Comparison of ENCODE assay signal across 11 mouse cellular contexts in the genomic region with DNA sequence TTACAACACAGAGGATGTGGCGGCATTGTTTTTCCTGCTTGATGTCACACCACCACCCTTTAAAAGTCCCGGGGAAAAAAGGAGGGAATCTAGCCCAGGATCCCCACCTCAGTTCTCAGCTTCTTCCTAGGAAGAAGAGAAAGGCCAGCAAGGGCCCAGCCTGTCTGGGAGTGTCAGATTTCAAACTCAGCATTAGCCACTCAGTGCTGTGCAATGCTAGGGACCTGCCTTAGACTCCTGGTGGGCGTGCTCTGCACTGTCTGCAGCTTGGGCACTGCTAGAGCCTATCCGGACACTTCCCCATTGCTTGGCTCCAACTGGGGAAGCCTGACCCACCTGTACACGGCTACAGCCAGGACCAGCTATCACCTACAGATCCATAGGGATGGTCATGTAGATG. TPM values are rescaled to one million over a fixed set of nuclear protein-coding genes. Genes with fewer than 3 reads are reported as not detected.
DNase-seq lines count a peak whose midpoint lies in the region; ATAC-seq and TF ChIP-seq lines count a peak whose summit lies in the region.
"Had no signal": no experiment of that assay in that cellular context is flagged by ENCODE, and none has a peak within 500 bp of the region (broad histone marks: within the 10 kb centered on the region; RNA-seq: fewer than 3 reads in every experiment).

A gene (plus strand): TSS at position 86 of the 400 bp plus-strand sequence.

- H3K9me3 ChIP-seq in heart, postnatal 0 days (replicated peaks; ENCODE audit: control insufficient read depth, low read length) = no peaks in the 10 kb centered on the region
- H3K9me3 ChIP-seq in midbrain, embryonic 11.5 days (ENCODE audit: control insufficient read depth, low read length) = no peaks in the 10 kb centered on the region
- H3K9me3 ChIP-seq in midbrain, embryonic 15.5 days = no peaks in the 10 kb centered on the region
- no peaks in the 10 kb centered on the region for H3K9me3 ChIP-seq in embryonic facial prominence, embryonic 14.5 days (ENCODE audit: control insufficient read depth, low read length)
- H3K9me3 ChIP-seq in stomach, embryonic 15.5 days = no peaks in the 10 kb centered on the region
- H3K9me3 ChIP-seq: liver, embryonic 15.5 days had no signal

- no peaks in the 10 kb centered on the region for H3K36me3 ChIP-seq in heart, postnatal 0 days (replicated peaks; ENCODE audit: control insufficient read depth, insufficient read depth, low read length)
- no peaks in the 10 kb centered on the region for H3K36me3 ChIP-seq in midbrain, embryonic 11.5 days (ENCODE audit: control insufficient read depth, insufficient read depth, low read length)
- H3K36me3 ChIP-seq in midbrain, embryonic 15.5 days (replicated peaks) = no peaks in the 10 kb centered on the region
- H3K36me3 ChIP-seq in embryonic facial prominence, embryonic 14.5 days (ENCODE audit: control insufficient read depth, insufficient read depth, low read length) = no peaks in the 10 kb centered on the region
- no peaks in the 10 kb centered on the region for H3K36me3 ChIP-seq in stomach, embryonic 15.5 days
- H3K36me3 ChIP-seq: liver, embryonic 15.5 days had no signal

- H3K4me2 ChIP-seq in heart, postnatal 0 days (ENCODE audit: low read depth, low read length) = no peak within 1 kb of the TSS
- H3K4me2 ChIP-seq in midbrain, embryonic 11.5 days = no peak within 1 kb of the TSS
- H3K4me2 ChIP-seq in midbrain, embryonic 15.5 days = no peak within 1 kb of the TSS
- peak within 1 kb of the TSS; percentile 30 for H3K4me2 ChIP-seq in embryonic facial prominence, embryonic 14.5 days (ENCODE audit: low read depth, low read length)
- peak within 1 kb of the TSS; percentile 9; the same call in 1 of the 2 replicates for H3K4me2 ChIP-seq in stomach, embryonic 15.5 days
- H3K4me2 ChIP-seq: liver, embryonic 15.5 days had no signal

- DNase-seq in heart, postnatal 0 days (ENCODE audit: low spot score) = no peak
- DNase-seq in heart, adult 8-10 months (ENCODE audit: low spot score) = no peak
- no peak for DNase-seq in midbrain, embryonic 11.5 days (ENCODE audit: low spot score, missing footprints)
- DNase-seq in embryonic facial prominence, embryonic 14.5 days (ENCODE audit: low spot score) = peak; percentile 83
- no peak for DNase-seq in right cerebral cortex, postnatal 25 days
- no peak for DNase-seq in adrenal gland, adult 18-20 months (ENCODE audit: low spot score in 2 of 2)
- DNase-seq: gastrocnemius, postnatal 25 days; thymus, adult 18-20 months had no signal

- ATAC-seq in heart, postnatal 0 days (ENCODE audit: insufficient read depth, low read depth) = peak; percentile 64; the same call in 1 of the 2 replicates
- peak; percentile 68 for ATAC-seq in midbrain, embryonic 11.5 days (ENCODE audit: low FRiP score)
- ATAC-seq in midbrain, embryonic 15.5 days (replicated peaks) = no peak
- peak; percentile 96 for ATAC-seq in embryonic facial prominence, embryonic 14.5 days (ENCODE audit: low read depth)
- peak; percentile 88 for ATAC-seq in stomach, embryonic 15.5 days (ENCODE audit: insufficient read depth, low FRiP score, low read depth)

- TF ChIP-seq EP300 in heart, postnatal 0 days (IDR thresholded peaks at IDR 0.05; ENCODE audit: low read depth) = no peak

- H3K9ac ChIP-seq in heart, postnatal 0 days (replicated peaks; ENCODE audit: low read depth, low read length) = no peak within 1 kb of the TSS
- 0 out of 2 replicates have a peak within 1 kb of the TSS, but pooled peaks have one; percentile 22 for H3K9ac ChIP-seq in midbrain, embryonic 11.5 days (ENCODE audit: low read length)
- H3K9ac ChIP-seq in midbrain, embryonic 15.5 days = no peak within 1 kb of the TSS
- no peak within 1 kb of the TSS for H3K9ac ChIP-seq in embryonic facial prominence, embryonic 14.5 days (ENCODE audit: low read depth, low read length)
- H3K9ac ChIP-seq in stomach, embryonic 15.5 days = no peak within 1 kb of the TSS
- H3K9ac ChIP-seq: liver, embryonic 15.5 days had no signal

- no peak for TF ChIP-seq CTCF in heart, postnatal 0 days (IDR thresholded peaks at IDR 0.05; ENCODE audit: low read depth)

- H3K27me3 ChIP-seq in heart, postnatal 0 days (ENCODE audit: control insufficient read depth, insufficient read depth, low read length) = peaks cover 2% of the 10 kb centered on the region; the same call in 1 of the 2 replicates
- peaks cover 2% of the 10 kb centered on the region; the same call in 1 of the 2 replicates for H3K27me3 ChIP-seq in midbrain, embryonic 11.5 days (ENCODE audit: control insufficient read depth, insufficient read depth, low read length)
- no peaks in the 10 kb centered on the region for H3K27me3 ChIP-seq in midbrain, embryonic 15.5 days (replicated peaks)
- H3K27me3 ChIP-seq in embryonic facial prominence, embryonic 14.5 days (replicated peaks; ENCODE audit: control insufficient read depth, insufficient read depth, low read length) = no peaks in the 10 kb centered on the region
- no peaks in the 10 kb centered on the region for H3K27me3 ChIP-seq in stomach, embryonic 15.5 days (replicated peaks)

- H3K4me3 ChIP-seq in heart, postnatal 0 days (ENCODE audit: low read depth, low read length) = no peak within 1 kb of the TSS
- no peak within 1 kb of the TSS for H3K4me3 ChIP-seq in midbrain, embryonic 11.5 days (ENCODE audit: low read depth, low read length)
- H3K4me3 ChIP-seq in midbrain, embryonic 15.5 days = no peak within 1 kb of the TSS
- H3K4me3 ChIP-seq in embryonic facial prominence, embryonic 14.5 days (ENCODE audit: low read depth, low read length) = no peak within 1 kb of the TSS
- H3K4me3 ChIP-seq in stomach, embryonic 15.5 days (replicated peaks) = no peak within 1 kb of the TSS
- H3K4me3 ChIP-seq: liver, embryonic 15.5 days had no signal

- no peak within 1 kb of the TSS for H3K27ac ChIP-seq in heart, postnatal 0 days (ENCODE audit: low read depth)
- H3K27ac ChIP-seq in midbrain, embryonic 11.5 days (ENCODE audit: low read depth, low read length) = no peak within 1 kb of the TSS
- no peak within 1 kb of the TSS for H3K27ac ChIP-seq in midbrain, embryonic 15.5 days
- H3K27ac ChIP-seq in embryonic facial prominence, embryonic 14.5 days (replicated peaks; ENCODE audit: low read depth, low read length) = no peak within 1 kb of the TSS
- H3K27ac ChIP-seq in stomach, embryonic 15.5 days = no peak within 1 kb of the TSS; the same call in 1 of the 2 replicates
- H3K27ac ChIP-seq: liver, embryonic 15.5 days had no signal

- WGBS in heart, postnatal 0 days = 13% methylated on average over 5 of the region's 5 CpGs
- WGBS in midbrain, embryonic 11.5 days = 6% methylated on average over 5 of the region's 5 CpGs
- 12% methylated on average over 5 of the region's 5 CpGs for WGBS in midbrain, embryonic 15.5 days
- WGBS in embryonic facial prominence, embryonic 14.5 days = 8% methylated on average over 5 of the region's 5 CpGs
- 10% methylated on average over 5 of the region's 5 CpGs for WGBS in stomach, embryonic 15.5 days

- 0 out of 2 replicates have a peak, but pooled peaks cover 5% of the 10 kb centered on the region for H3K4me1 ChIP-seq in heart, postnatal 0 days (ENCODE audit: control insufficient read depth, insufficient read depth)
- H3K4me1 ChIP-seq in midbrain, embryonic 11.5 days (ENCODE audit: control insufficient read depth, insufficient read depth, low read length) = no peaks in the 10 kb centered on the region; the same call in 1 of the 2 replicates
- no peaks in the 10 kb centered on the region for H3K4me1 ChIP-seq in midbrain, embryonic 15.5 days
- H3K4me1 ChIP-seq in embryonic facial prominence, embryonic 14.5 days (ENCODE audit: control insufficient read depth, insufficient read depth, low read length) = no peaks in the 10 kb centered on the region
- H3K4me1 ChIP-seq in stomach, embryonic 15.5 days = no peaks in the 10 kb centered on the region
- H3K4me1 ChIP-seq: liver, embryonic 15.5 days had no signal

RNA-seq across cellular contexts. Expression of the gene that starts here (rescaled TPM):
- total RNA-seq in heart, postnatal 0 days (2014; rRNA removed; ENCODE audit: low replicate concordance) = 1.1 TPM in 1 of 2 replicates, not detected in the other
- polyA plus RNA-seq in heart, postnatal 0 days (2015; fragmentation: Nextera tagmentation; extraction: Ambion mirVana) = 0.05 TPM in 1 of 2 replicates, not detected in the other
- not detected for total RNA-seq in heart, adult 8-10 months (2022)
- 0.11 TPM in 1 of 2 replicates, not detected in the other for polyA plus RNA-seq in midbrain, embryonic 11.5 days (2014; fragmentation: Nextera tagmentation; extraction: Ambion mirVana)
- 0.27 and 0.33 TPM in 2 replicates for polyA plus RNA-seq in midbrain, embryonic 15.5 days (2015; fragmentation: Nextera tagmentation; extraction: Ambion mirVana)
- not detected in 2 replicates for polyA plus RNA-seq in embryonic facial prominence, embryonic 14.5 days (2014; fragmentation: Nextera tagmentation; extraction: Ambion mirVana)
- not detected in 2 replicates for polyA plus RNA-seq in stomach, embryonic 15.5 days (2015; fragmentation: Nextera tagmentation; extraction: Ambion mirVana)
- not detected for total RNA-seq in adrenal gland, adult 18-20 months (2021)
- total RNA-seq: gastrocnemius, postnatal 25 days had no signal
- polyA plus RNA-seq: liver, embryonic 15.5 days had no signal

Comparison
In these comparisons a context has a peak if more than half of its experiments do, and no peak if none do; other contexts are left out.
1. Peak in ATAC-seq and H3K9ac ChIP-seq in midbrain, embryonic 11.5 days; RNA of the gene not detected or under 1 TPM.
2. Peak in DNase-seq, ATAC-seq and H3K4me2 ChIP-seq in embryonic facial prominence, embryonic 14.5 days; RNA of the gene not detected or under 1 TPM.
3. Peak in ATAC-seq and H3K4me2 ChIP-seq in stomach, embryonic 15.5 days; RNA of the gene not detected or under 1 TPM.